Comparison of ENCODE assay signal across 16 mouse cellular contexts in the genomic region with DNA sequence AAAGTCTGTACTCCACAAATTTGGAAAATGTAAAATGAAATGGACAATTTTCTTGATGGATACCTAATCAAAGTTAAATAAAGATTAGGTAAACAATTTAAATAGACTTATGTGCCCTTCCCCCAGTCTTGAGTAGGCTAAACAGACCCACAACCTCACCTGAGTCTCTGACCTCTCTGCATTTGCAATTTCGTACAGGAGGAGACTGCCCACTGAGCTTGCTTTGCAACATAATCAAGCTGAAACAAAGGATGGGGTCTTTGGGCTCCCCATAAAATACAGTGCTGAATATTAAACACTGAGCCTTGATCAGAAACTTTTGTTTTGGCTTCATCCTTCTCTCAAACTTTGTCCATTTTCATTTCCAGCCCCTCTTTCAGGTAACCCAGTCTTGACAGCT.
"Had no signal": no experiment of that assay in that cellular context is flagged by ENCODE, and none has a peak within 500 bp of the region (broad histone marks: within the 10 kb centered on the region; RNA-seq: fewer than 3 reads in every experiment).

No protein-coding gene starts in this region.

- H3K9me3 ChIP-seq: neural tube, embryonic 13.5 days; neural tube, embryonic 15.5 days; stomach, embryonic 15.5 days had no signal

- H3K9ac ChIP-seq: neural tube, embryonic 13.5 days; neural tube, embryonic 15.5 days; stomach, embryonic 15.5 days had no signal

- DNase-seq: retina, postnatal 1 day; right cerebral cortex, adult 18-20 months; right cerebral cortex, postnatal 14 days; right cerebral cortex, postnatal 25 days; right cerebral cortex, postnatal 4 days; spleen, adult 18-20 months; thymus, adult 18-20 months; thymus, adult 2 months; thymus, postnatal 14 days; thymus, postnatal 25 days; thymus, postnatal 36 days; thymus, postnatal 4 days had no signal

- H3K27me3 ChIP-seq: neural tube, embryonic 13.5 days; neural tube, embryonic 15.5 days; stomach, embryonic 15.5 days had no signal

- H3K27ac ChIP-seq: neural tube, embryonic 13.5 days; neural tube, embryonic 15.5 days; stomach, embryonic 15.5 days; stomach, postnatal 0 days had no signal

- H3K36me3 ChIP-seq: neural tube, embryonic 13.5 days; neural tube, embryonic 15.5 days; stomach, embryonic 15.5 days had no signal

- H3K4me3 ChIP-seq: neural tube, embryonic 13.5 days; neural tube, embryonic 15.5 days; stomach, embryonic 15.5 days had no signal

- H3K4me1 ChIP-seq: neural tube, embryonic 13.5 days; neural tube, embryonic 15.5 days; stomach, embryonic 15.5 days had no signal
